Mouse (Mus musculus) mesoderm, embryonic 11.5 days (tissue): Measurements from ENCODE around the gene Trim14.

ENCODE experiments used
- DNase-seq: peaks from one replicate; pipeline ENCODE4 v3.0.0-alpha.2; 2012; ENCODE audit warnings: low read depth, low spot score

Trim14 gene

DNA sequence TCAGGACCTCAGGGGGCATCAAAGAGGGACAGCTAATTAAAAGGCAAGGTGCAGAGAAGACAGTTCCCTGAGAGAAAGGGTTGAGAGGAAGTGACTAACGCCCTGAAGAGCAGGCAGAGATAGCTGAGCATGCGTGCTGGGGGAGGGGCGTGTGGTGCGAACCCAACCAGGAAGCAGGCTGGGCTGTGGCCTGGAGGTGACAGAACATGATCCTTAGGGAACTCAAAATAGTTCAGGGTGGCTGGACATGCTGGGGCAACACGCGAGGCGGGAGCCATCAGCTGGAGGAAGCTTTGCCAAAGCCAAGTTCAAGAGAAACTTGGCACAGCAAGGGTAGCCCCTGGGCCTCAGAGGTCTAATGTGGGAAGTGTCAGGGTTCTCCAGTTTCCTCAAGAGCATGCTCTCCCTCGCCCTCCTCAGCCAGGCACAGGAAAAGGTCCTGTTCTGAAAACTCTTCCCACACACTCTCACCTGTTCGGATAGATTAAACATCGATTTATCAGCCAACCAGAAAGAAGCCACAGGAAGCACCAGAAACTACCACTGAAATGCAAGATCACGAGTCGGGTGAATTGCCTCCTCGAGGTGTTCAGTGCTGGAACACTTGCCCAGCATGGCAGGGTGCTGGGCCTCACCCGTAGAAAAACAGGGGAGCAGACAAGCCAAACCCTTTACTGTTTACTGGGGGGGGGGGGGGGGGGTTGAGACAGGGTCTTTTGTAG lies 50.1 kb downstream of the Trim14 start:
- no peak for DNase-seq

GRCm38 (mm10) chr4:46479081-46479480 lies 56.9 kb downstream of the Trim14 start:
- DNase-seq, result no peak

- no peak for DNase-seq
Observed at GRCm38 (mm10) chr4:46475101-46475500, 60.8 kb downstream of the Trim14 start.

DNA sequence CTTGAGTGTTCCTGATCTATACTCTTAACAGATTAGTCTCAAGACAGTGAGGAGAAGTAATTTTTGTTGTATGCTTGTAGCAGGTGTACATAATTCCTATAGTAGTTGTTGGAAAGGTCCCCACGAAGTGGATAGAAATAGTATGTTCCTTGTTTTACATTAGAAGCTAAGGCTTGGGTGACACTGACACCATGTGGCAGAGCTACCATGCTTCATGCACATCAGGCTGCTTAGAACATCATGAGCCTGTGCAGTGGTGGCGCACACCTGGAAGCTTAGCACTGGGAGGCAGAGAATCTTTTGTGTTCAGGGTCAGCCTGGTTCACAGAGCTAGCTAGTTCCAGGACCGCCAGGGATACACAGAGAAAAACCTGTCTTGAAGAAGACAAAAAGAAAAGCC lies 70.2 kb downstream of the Trim14 start:
- no peak for DNase-seq

DNA sequence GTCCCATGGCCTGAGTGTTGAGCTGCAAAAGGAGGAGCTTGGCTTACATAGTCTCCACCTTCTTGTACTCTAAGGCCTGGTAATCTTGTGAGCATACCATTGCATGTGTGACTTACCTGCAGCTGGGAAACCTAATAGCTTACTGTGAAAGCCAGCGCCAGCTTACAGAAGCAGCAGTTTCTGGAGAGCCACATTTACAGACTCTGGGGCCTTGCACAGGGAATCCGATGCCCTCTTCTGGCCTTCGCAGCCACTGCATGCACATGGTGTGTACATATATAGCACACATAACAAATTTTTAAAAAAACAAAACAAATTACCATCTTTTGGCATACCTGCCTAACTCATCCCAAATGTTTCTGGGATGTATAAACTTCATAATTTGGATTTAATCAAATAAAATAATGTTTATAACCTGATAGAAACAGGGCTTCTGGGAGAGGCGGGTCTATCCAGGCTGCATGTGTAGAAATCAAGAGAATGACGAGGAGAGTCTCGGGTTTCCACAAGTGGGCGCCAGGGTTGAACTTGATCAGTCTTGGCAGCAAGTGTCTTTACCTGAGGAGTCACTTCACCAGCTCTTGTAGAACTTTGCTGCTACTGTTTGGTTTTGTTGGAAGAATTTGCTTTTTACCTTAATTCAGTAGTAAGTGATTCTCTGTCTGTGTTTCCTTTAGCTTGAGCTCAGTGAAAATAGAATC lies 72.7 kb downstream of the Trim14 start:
- DNase-seq, result peak; percentile 30

- DNase-seq, result no peak
Observed at GRCm38 (mm10) chr4:46458411-46458810, 77.5 kb downstream of the Trim14 start.

DNA sequence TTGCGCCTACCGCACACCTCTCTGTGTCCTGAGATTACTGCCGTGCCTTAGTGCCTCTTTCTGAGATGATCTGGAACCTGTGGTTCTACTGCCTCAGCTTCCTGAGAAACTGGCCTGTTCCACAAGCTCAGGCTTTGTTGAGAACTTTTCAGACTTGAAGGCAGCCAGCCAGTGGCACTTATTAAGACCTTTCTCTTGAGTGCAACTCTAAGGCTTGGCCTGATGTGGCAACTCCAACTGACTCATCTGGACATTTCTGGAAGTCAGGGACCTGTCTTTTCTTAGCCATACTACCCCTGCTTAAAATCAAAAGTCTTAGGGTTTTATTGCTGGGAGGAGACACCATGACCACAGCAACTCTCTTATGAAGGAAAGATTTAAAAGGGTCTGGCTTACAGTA lies 78.8 kb downstream of the Trim14 start:
- DNase-seq, result no peak

DNA sequence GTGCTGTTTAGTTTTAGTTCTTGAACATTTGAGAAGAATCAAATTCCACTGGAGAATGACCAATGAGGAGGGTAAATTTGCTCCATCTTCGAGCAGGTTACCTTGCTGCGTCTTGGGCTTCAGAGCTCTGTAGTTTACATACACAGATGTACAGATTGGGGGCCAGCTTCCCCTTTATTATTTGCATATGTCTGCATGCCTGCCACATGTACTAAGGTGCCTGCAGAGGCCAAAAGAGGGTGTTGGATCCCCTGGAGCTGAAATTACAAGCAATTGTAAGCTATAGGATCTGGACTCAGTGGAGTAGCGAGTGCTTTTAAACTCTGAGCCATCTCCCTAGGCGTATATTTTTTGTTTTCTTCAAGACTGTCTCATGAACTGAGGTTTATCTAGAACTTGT lies 79.2 kb downstream of the Trim14 start:
- no peak for DNase-seq

- DNase-seq, result no peak
Observed at GRCm38 (mm10) chr4:46454097-46454864, 81.7 kb downstream of the Trim14 start.

- DNase-seq, result no peak
Observed at GRCm38 (mm10) chr4:46452855-46453719, 82.9 kb downstream of the Trim14 start.

- peak; percentile 80 for DNase-seq
Observed at GRCm38 (mm10) chr4:46452481-46452850, 83.5 kb downstream of the Trim14 start.

DNA sequence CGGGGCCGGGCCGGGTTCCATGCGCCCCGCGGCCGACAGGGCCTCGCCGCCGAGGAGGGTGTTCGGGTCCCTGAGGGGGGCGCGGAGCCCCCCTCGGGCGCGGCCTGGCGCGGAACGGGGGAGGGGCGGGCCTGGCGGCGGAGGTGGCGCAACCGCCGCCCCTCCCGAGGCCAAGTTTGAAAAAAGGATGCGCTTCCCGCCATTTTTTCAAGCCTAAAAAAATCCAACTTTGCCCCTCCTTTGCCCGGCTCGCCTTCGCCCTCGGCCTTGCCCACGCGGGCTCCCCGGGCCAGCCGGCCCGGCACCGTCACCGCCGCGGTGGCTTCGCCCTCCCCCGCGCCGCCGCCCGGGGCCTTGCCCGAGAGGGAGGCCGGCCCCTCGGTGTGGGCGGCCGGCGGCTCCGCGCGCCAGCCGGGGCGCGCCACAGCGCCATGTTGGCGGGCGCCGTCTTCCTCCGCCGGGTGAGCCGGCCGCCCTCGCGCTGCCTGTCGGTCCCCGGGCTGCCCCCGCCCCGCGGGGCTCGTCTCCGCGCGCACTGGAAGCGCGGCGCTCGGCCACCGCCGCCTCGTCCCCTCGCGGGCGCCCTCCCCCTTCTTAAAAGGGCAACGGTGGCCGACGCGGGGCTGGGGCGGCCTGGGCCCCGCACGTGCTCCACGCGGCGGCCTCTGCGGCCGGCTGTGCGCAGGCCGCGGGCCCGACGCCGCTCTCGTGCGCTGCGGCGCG lies 84.0 kb downstream of the Trim14 start:
- DNase-seq, result peak; percentile 72

DNA sequence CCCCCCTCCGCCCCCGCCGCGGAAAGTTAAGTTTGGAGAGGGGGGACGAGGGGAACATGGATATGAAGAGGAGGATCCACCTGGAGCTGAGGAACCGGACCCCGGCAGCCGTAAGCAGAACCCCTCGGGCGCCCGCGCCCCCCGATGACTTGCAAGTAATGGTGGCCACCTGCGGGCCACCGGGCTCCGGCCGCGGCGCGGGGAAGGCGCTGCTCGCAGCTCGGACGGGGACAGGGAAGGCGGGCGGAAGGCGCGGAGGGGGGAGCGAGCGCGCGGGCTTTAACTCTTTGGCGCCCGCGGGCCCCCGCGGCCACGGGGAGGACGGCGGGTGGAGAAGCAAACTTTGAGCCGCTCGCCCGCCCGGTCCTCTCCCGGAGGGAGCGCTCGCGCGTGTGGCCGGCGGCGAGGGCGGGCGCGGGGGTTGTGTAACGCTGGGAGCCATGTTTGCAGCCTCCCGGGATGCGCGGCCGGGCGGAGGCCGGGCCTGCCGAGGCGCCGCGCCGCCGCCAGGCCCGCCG lies 84.6 kb downstream of the Trim14 start:
- peak; percentile 43 for DNase-seq

DNA sequence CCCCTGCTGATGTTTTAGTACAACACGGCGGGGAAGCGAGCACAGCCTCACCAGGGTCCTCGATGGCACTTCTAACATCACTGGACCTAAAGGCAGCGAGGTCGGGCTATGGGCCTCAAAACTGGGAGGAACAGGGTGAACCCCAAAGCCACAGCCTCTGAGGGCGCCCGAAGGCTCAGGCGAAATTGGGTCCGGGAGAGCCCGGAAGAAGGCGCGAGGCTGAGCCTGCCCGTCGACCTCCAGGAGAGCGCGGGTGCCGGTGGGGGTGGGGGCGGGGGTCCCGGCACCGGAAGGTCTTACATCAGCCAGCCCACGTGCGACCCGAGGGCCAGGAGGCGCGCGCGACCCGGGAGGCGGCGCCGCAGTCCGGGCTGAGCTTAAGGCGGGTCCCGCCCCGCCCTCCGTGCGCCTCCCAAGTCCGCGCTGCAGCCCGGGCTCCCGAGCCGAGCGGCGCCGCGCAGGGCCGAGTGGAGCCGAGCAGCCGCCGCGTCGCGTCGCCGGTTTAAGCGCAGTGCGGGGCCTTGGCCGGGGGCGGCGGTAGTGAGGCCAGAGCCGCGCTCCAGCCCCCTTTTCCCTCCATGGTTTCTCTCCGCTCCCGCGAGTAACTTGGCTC lies 85.3 kb downstream of the Trim14 start, which contains the start of gene Anp32b:
Anp32b (plus strand) TSS at position 384 of the 613 bp plus-strand sequence.
- DNase-seq, result peak; percentile 95

DNA sequence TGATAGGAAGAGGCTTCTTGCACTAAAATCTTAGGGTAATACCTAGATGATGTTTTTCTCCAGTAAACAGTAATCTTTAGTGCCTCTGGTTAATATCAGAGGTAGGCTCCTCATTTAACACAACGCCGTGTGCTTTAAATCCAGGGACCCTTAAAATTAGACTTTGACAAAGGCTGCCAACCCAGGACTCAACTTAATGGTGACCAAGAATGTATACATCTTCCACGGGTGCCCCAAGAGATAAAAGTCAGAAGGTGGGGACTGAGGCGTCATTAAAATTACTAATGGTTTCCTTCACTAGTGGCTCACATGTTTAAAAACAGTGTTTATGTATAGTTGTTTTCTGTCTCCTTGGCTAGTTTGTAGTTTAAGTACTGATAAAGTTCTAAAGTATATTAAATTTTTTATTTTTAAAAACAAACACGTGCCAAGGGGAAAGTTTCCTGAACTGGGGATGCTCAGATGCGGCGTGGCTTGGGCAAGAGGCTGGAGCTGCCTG lies 85.9 kb downstream of the Trim14 start:
- DNase-seq, result no peak

GRCm38 (mm10) chr4:46448886-46449285 lies 87.1 kb downstream of the Trim14 start:
- peak; percentile 50 for DNase-seq

GRCm38 (mm10) chr4:46447461-46447860 lies 88.5 kb downstream of the Trim14 start:
- DNase-seq, result no peak

DNA sequence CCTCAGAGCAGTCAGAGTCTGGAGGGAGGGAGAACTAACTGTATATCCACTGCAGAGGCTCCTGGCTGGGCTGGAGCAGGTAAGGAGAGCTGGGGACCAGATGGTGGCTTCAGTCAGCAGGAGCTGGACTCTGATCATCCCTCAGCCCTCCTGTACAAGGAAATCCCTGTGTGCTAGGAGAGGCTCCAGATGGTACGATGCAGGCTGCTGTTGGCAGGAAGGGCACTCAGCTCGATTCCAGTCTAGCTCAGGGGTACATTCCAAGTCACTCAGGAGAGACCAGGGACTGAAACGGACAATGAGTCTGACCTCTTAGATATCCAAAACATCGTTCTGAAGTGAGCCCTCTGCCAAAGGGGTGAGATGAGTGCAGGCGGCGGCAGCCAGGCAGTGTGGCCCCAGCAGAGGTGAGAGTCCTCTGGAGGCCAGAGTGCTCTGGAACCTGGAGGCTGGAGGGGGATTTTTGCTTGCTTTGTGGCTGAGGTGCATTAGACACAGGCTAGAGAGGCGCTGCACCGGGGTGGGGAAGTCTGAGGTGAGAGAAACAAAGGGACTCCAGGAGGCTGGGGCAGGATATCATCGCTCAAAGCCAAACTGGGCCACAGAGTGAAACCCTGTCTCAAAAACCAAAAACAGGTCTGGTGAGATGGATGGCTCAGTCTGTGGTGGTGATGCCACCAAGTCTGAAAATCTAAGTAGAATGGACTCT lies 90.5 kb downstream of the Trim14 start:
- no peak for DNase-seq
